5 mouse cellular contexts compared by ENCODE assay signal in the genomic region with DNA sequence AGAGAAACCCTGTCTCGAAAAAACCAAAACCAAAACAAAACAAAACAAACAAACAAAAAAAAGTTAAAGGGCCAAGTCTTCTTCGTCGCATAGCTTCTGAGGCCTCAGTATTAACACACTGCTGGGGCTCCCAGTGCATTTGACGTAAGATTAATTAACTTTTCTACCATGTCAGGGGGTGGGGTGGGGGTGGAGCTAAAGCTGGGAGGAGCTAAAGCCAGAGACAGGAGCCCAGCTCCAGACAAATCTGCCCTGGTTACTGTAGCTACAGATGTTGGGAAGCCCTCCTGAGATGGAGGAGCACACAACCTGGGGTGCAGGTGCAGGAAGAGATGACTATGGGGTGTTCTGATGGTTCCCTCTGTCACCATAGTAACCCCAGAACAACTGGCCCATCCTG.
"Had no signal": no experiment of that assay in that cellular context is flagged by ENCODE, and none has a peak within 500 bp of the region (broad histone marks: within the 10 kb centered on the region; RNA-seq: fewer than 3 reads in every experiment).

No protein-coding gene starts in this region.

- H3K9me3 ChIP-seq: kidney, embryonic 15.5 days; limb, embryonic 12.5 days; liver, embryonic 15.5 days; midbrain, embryonic 12.5 days; neural tube, embryonic 13.5 days had no signal

- H3K4me3 ChIP-seq: kidney, embryonic 15.5 days; limb, embryonic 12.5 days; liver, embryonic 15.5 days; midbrain, embryonic 12.5 days; neural tube, embryonic 13.5 days had no signal

- H3K27ac ChIP-seq: kidney, embryonic 15.5 days; limb, embryonic 12.5 days; liver, embryonic 15.5 days; midbrain, embryonic 12.5 days; neural tube, embryonic 13.5 days had no signal

- H3K4me2 ChIP-seq: kidney, embryonic 15.5 days; limb, embryonic 12.5 days; liver, embryonic 15.5 days; midbrain, embryonic 12.5 days; neural tube, embryonic 13.5 days had no signal

- H3K36me3 ChIP-seq: kidney, embryonic 15.5 days; limb, embryonic 12.5 days; liver, embryonic 15.5 days; midbrain, embryonic 12.5 days; neural tube, embryonic 13.5 days had no signal

- H3K9ac ChIP-seq: kidney, embryonic 15.5 days; limb, embryonic 12.5 days; liver, embryonic 15.5 days; midbrain, embryonic 12.5 days; neural tube, embryonic 13.5 days had no signal
